Mouse (Mus musculus): Measurements from ENCODE around the gene Vmn1r116.
"Not testable (repeated sequence)": the region's sequence is repeated elsewhere in the genome, so short reads cannot be mapped to it uniquely, and the experiment has no call there.

Vmn1r116 gene

GRCm38 (mm10) chr7:20871956-20872355 lies at the start of gene Vmn1r116:
Gene Vmn1r116 (plus strand): TSS chr7:20872256.
- DNase-seq = not testable (repeated sequence)

- DNase-seq = not testable (repeated sequence)
Observed at GRCm38 (mm10) chr7:20844885-20845284, 27.2 kb upstream of the Vmn1r116 start, which contains the start of gene Vmn1r115. Gene Vmn1r115 (minus strand): TSS chr7:20844985.

- DNase-seq = not testable (repeated sequence)
Observed at GRCm38 (mm10) chr7:20884021-20884420, 12.0 kb downstream of the Vmn1r116 start, which contains the start of gene Vmn1r117. Gene Vmn1r117 (minus strand): TSS chr7:20884121.

GRCm38 (mm10) chr7:20912247-20912646 lies 40.2 kb downstream of the Vmn1r116 start, which contains the start of gene Vmn1r118:
Gene Vmn1r118 (minus strand): TSS chr7:20912347.
- not testable (repeated sequence) for DNase-seq
